Mouse (Mus musculus) forebrain, embryonic 12.5 days (tissue): ENCODE measurements around the gene Mff. TPM values are rescaled to one million over a fixed set of nuclear protein-coding genes. Genes with fewer than 3 reads are reported as not detected.

Experiments
- ATAC-seq: fragments of 200-750 bp; cut with Nextera tagmentation; 2 replicates; pipeline ENCODE4 v1.8.0; 2017; ENCODE audit warnings: moderate TSS enrichment; ENCODE audit not compliant: low FRiP score
- H3K27ac ChIP-seq: fragments of 300-500 bp; sonication (generic); 2 replicates; pipeline ENCODE4 v1.5.1; 2016; ENCODE audit warnings: mild to moderate bottlenecking
- H3K27me3 ChIP-seq: fragments of 300-500 bp; sonication (generic); 2 replicates; pipeline ENCODE4 v1.6.1; 2016; ENCODE audit warnings: mild to moderate bottlenecking
- H3K36me3 ChIP-seq: fragments of 300-500 bp; sonication (generic); replicated peaks from 2 replicates; pipeline ENCODE4 v1.6.1; 2016; ENCODE audit warnings: mild to moderate bottlenecking
- H3K4me1 ChIP-seq: fragments of 300-500 bp; sonication (generic); 2 replicates; pipeline ENCODE4 v1.6.1; 2016
- H3K4me2 ChIP-seq: fragments of 300-500 bp; sonication (generic); 2 replicates; pipeline ENCODE4 v1.6.1; 2016; ENCODE audit warnings: mild to moderate bottlenecking, moderate library complexity
- H3K4me3 ChIP-seq: fragments of 300-500 bp; sonication (generic); replicated peaks from 2 replicates; pipeline ENCODE4 v1.5.1; 2016; ENCODE audit warnings: mild to moderate bottlenecking
- H3K9ac ChIP-seq: fragments of 300-500 bp; sonication (generic); 2 replicates; pipeline ENCODE4 v1.6.1; 2016; ENCODE audit warnings: mild to moderate bottlenecking
- H3K9me3 ChIP-seq: fragments of 300-500 bp; sonication (generic); 2 replicates; pipeline ENCODE4 v1.6.1; 2016
- WGBS: fragments of 180-500 bp; shearing (Covaris S2); methylation state at CpG from one replicate; pipeline ENCODE4 v1.1.7; 2016; 5-methylcytosine and 5-hydroxymethylcytosine counted together
- polyA plus RNA-seq: library from polyadenylated mRNA; unstranded; fragments of >200 nt; fragmentation: Nextera tagmentation; extraction: Ambion mirVana; gene quantifications from 2 replicates; pipeline ENCODE4 v1.2.1, GENCODE M21; 2016

The Mff gene
- polyA plus RNA-seq: 285 and 304 TPM in 2 replicates

- Histone ChIP-seq H3K4me1 (peaks cover 10% of the 10 kb centered on the region), H3K4me2 (peak within 1 kb of the TSS; percentile 89), H3K27ac (peak within 1 kb of the TSS; percentile 74; the same call in 1 of the 2 replicates), H3K36me3 (peaks cover 2% of the 10 kb centered on the region), H3K27me3 (peaks cover 12% of the 10 kb centered on the region), H3K4me3 (peak within 1 kb of the TSS; percentile 87), H3K9me3 (no peaks in the 10 kb centered on the region), H3K9ac (peak within 1 kb of the TSS; percentile 90)
- peak; percentile 99 for ATAC-seq
- 10% methylated on average over 38 of the region's 38 CpGs for WGBS
Measured at GRCm38 (mm10) chr1:82724339-82725025, at the start of gene Mff. TSS of gene Mff (plus strand) at chr1:82724890.

- no peaks in the 10 kb centered on the region; the same call in 1 of the 2 replicates for H3K27me3 ChIP-seq
- no peak for ATAC-seq
- H3K4me1 ChIP-seq: peaks cover 7% of the 10 kb centered on the region
- no peak overlapping the region for H3K27ac ChIP-seq
- no peak overlapping the region for H3K4me3 ChIP-seq
- no peaks in the 10 kb centered on the region for H3K36me3 ChIP-seq
- 85% methylated on average over 5 of the region's 5 CpGs for WGBS
- no peak overlapping the region for H3K9ac ChIP-seq
- no peak overlapping the region for H3K4me2 ChIP-seq
- H3K9me3 ChIP-seq: no peaks in the 10 kb centered on the region
Measured at GRCm38 (mm10) chr1:82686328-82686727, 38.4 kb upstream of the Mff start.

GRCm38 (mm10) chr1:82686866-82687265, 37.8 kb upstream of the Mff start:
- H3K36me3 ChIP-seq: no peaks in the 10 kb centered on the region
- H3K27me3 ChIP-seq: no peaks in the 10 kb centered on the region; the same call in 1 of the 2 replicates
- H3K27ac ChIP-seq: no peak overlapping the region
- peaks cover 7% of the 10 kb centered on the region for H3K4me1 ChIP-seq
- H3K9me3 ChIP-seq: no peaks in the 10 kb centered on the region
- WGBS: 87% methylated on average over 2 of the region's 2 CpGs
- no peak for ATAC-seq
- H3K9ac ChIP-seq: no peak overlapping the region
- no peak overlapping the region for H3K4me3 ChIP-seq
- H3K4me2 ChIP-seq: no peak overlapping the region

GRCm38 (mm10) chr1:82687931-82688330, 36.8 kb upstream of the Mff start:
- Histone ChIP-seq H3K36me3 (no peaks in the 10 kb centered on the region), H3K27ac (no peak overlapping the region), H3K9me3 (no peaks in the 10 kb centered on the region), H3K4me3 (no peak overlapping the region), H3K4me1 (peaks cover 9% of the 10 kb centered on the region), H3K4me2 (no peak overlapping the region), H3K9ac (no peak overlapping the region), H3K27me3 (no peaks in the 10 kb centered on the region; the same call in 1 of the 2 replicates)
- 36% methylated on average over 6 of the region's 6 CpGs for WGBS
- peak; percentile 76; the same call in 1 of the 2 replicates for ATAC-seq

GRCm38 (mm10) chr1:82695915-82696314, 28.8 kb upstream of the Mff start:
- Histone ChIP-seq H3K9me3 (no peaks in the 10 kb centered on the region), H3K36me3 (no peaks in the 10 kb centered on the region), H3K9ac (no peak overlapping the region), H3K27me3 (no peaks in the 10 kb centered on the region), H3K4me3 (no peak overlapping the region), H3K4me2 (no peak overlapping the region), H3K4me1 (peaks cover 3% of the 10 kb centered on the region; the same call in 1 of the 2 replicates), H3K27ac (no peak overlapping the region)
- ATAC-seq: no peak
- 34% methylated on average over 3 of the region's 3 CpGs for WGBS

DNA sequence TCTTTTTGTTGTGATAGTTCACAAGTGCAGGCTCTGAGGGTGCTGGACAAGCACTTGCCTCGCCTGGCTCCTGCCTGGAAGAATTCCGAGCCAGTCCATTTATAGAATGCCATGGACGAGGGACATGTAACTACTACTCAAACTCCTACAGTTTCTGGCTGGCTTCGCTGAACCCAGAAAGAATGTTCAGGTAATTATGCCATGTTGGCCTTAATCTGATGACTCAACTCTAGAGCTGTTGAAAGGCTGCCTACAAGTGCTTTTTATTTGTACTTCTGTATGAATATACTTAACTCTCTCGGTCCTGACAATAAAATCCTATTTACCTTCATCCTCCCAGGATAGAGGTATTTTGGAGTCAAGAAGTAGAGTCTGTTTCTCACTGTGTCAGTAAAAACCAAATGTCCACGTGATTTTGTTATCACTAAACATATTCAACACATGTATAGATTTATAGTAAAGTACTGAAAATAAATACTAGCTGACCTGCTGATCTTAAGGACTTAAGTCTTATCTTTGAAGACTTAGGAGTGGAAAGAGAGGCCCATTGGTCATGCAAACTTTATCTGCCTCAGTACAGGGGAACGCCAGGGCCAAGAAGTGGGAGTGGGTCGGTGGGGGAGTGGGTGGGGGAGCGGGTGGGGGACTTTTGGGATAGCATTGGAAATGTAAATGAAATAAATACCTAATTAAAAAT, 6.7 kb upstream of the Mff start:
- ATAC-seq: no peak
- peaks cover 16% of the 10 kb centered on the region for H3K27me3 ChIP-seq
- 83% methylated on average over 9 of the region's 9 CpGs for WGBS
- no peaks in the 10 kb centered on the region for H3K4me1 ChIP-seq
- H3K4me3 ChIP-seq: no peak overlapping the region
- H3K36me3 ChIP-seq: no peaks in the 10 kb centered on the region
- no peak overlapping the region for H3K9ac ChIP-seq
- no peak overlapping the region for H3K27ac ChIP-seq
- H3K4me2 ChIP-seq: no peak overlapping the region
- H3K9me3 ChIP-seq: no peaks in the 10 kb centered on the region

GRCm38 (mm10) chr1:82725026-82725874, 560 bp downstream of the Mff start:
- Histone ChIP-seq H3K4me3 (peak overlapping the region; percentile 87), H3K27me3 (peaks cover 12% of the 10 kb centered on the region)
- WGBS: under 1% methylated on average over 37 of the region's 37 CpGs

GRCm38 (mm10) chr1:82725875-82726185, 1.1 kb downstream of the Mff start:
- ATAC-seq: no peak
- 25% methylated on average over 4 of the region's 4 CpGs for WGBS
- Histone ChIP-seq H3K9ac (peak overlapping the region; percentile 90), H3K27ac (no peak overlapping the region), H3K4me1 (peaks cover 10% of the 10 kb centered on the region), H3K27me3 (peaks cover 11% of the 10 kb centered on the region), H3K4me3 (peak overlapping the region; percentile 87), H3K36me3 (peaks cover 14% of the 10 kb centered on the region), H3K9me3 (no peaks in the 10 kb centered on the region), H3K4me2 (peak overlapping the region; percentile 89)

More at GRCm38 (mm10) chr1:82725026-82725874, 560 bp downstream of the Mff start:
- peak; percentile 97 for ATAC-seq
- Histone ChIP-seq H3K9ac (peak overlapping the region; percentile 90), H3K27ac (peak overlapping the region; percentile 74; the same call in 1 of the 2 replicates), H3K4me1 (peaks cover 10% of the 10 kb centered on the region), H3K4me2 (peak overlapping the region; percentile 89), H3K9me3 (no peaks in the 10 kb centered on the region), H3K36me3 (peaks cover 10% of the 10 kb centered on the region)

- Histone ChIP-seq H3K27ac (no peak overlapping the region), H3K4me2 (no peak overlapping the region), H3K36me3 (peaks cover 18% of the 10 kb centered on the region), H3K4me3 (no peak overlapping the region), H3K9me3 (no peaks in the 10 kb centered on the region), H3K9ac (no peak overlapping the region), H3K27me3 (peaks cover 4% of the 10 kb centered on the region), H3K4me1 (peaks cover 10% of the 10 kb centered on the region)
- no peak for ATAC-seq
- WGBS: 90% methylated on average over 5 of the region's 5 CpGs
Measured at GRCm38 (mm10) chr1:82726482-82726881, 1.8 kb downstream of the Mff start.

- H3K9ac ChIP-seq: no peak overlapping the region
- no peak overlapping the region for H3K27ac ChIP-seq
- no peaks in the 10 kb centered on the region for H3K9me3 ChIP-seq
- H3K4me1 ChIP-seq: no peaks in the 10 kb centered on the region
- 92% methylated on average over 1 of the region's 1 CpGs for WGBS
- H3K4me2 ChIP-seq: no peak overlapping the region
- no peak for ATAC-seq
- H3K4me3 ChIP-seq: no peak overlapping the region
- peaks cover 68% of the 10 kb centered on the region for H3K36me3 ChIP-seq
- H3K27me3 ChIP-seq: no peaks in the 10 kb centered on the region
Measured at GRCm38 (mm10) chr1:82733357-82733756, 8.7 kb downstream of the Mff start.

- Histone ChIP-seq H3K4me3 (no peak overlapping the region), H3K4me1 (no peaks in the 10 kb centered on the region), H3K27ac (no peak overlapping the region), H3K9ac (no peak overlapping the region), H3K27me3 (no peaks in the 10 kb centered on the region), H3K4me2 (no peak overlapping the region), H3K36me3 (peaks cover 55% of the 10 kb centered on the region), H3K9me3 (no peaks in the 10 kb centered on the region)
- 91% methylated on average over 1 of the region's 1 CpGs for WGBS
- no peak for ATAC-seq
Measured at GRCm38 (mm10) chr1:82738066-82738465, 13.4 kb downstream of the Mff start.

DNA sequence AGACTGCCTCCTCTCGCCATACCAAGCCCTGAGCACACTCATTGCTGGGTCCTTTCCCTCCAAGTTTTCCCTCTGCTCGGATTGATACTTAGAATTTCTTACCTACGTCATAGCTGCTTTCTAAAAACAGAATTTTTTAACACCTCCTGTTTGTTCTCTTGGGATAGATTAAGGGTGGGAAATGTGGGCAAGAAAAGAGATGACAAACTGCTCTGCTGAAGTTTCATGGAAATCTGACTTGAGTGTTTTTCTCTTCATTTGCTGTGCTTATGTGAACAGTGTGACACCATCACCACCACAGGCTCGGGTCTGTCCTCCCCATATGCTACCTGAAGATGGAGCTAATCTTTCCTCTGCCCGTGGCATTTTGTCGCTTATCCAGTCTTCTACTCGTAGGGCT, 16.8 kb downstream of the Mff start:
- H3K4me1 ChIP-seq: no peaks in the 10 kb centered on the region
- H3K9ac ChIP-seq: no peak overlapping the region
- no peak overlapping the region for H3K4me3 ChIP-seq
- no peak overlapping the region for H3K4me2 ChIP-seq
- H3K27me3 ChIP-seq: no peaks in the 10 kb centered on the region
- H3K36me3 ChIP-seq: peaks cover 28% of the 10 kb centered on the region
- ATAC-seq: no peak
- no peak overlapping the region for H3K27ac ChIP-seq
- WGBS: 87% methylated on average over 7 of the region's 7 CpGs
- no peaks in the 10 kb centered on the region for H3K9me3 ChIP-seq
